Comparison of ENCODE assay signal across 8 mouse cellular contexts in genomic region chr6:142756507-142757333, GRCm38 (mm10). TPM values are rescaled to one million over a fixed set of nuclear protein-coding genes. Genes with fewer than 3 reads are reported as not detected.
DNase-seq lines count a peak whose midpoint lies in the region; ATAC-seq and TF ChIP-seq lines count a peak whose summit lies in the region.

Cmas (plus strand) TSS chr6:142756686.

- ATAC-seq in common myeloid progenitor, adult 5-6 weeks (replicated peaks; ENCODE audit: low read depth, poor library complexity, severe bottlenecking): peak; percentile 69
- ATAC-seq in hindbrain, postnatal 0 days: peak; percentile 93

- H3K9ac ChIP-seq in hindbrain, postnatal 0 days (replicated peaks; ENCODE audit: low read length): peak within 1 kb of the TSS; percentile 95

- no peaks in the 10 kb centered on the region for H3K9me3 ChIP-seq in hindbrain, postnatal 0 days (ENCODE audit: low read length)
- H3K9me3 ChIP-seq in megakaryocyte, embryonic 14.5 days: no peaks in the 10 kb centered on the region

- WGBS in hindbrain, postnatal 0 days: under 1% methylated on average over 49 of the region's 68 CpGs

- H3K4me3 ChIP-seq in gastrocnemius, adult 2 months: peak within 1 kb of the TSS; percentile 94
- H3K4me3 ChIP-seq in hindbrain, postnatal 0 days (ENCODE audit: low read length): peak within 1 kb of the TSS; percentile 92
- H3K4me3 ChIP-seq in megakaryocyte, embryonic 14.5 days (replicated peaks): peak within 1 kb of the TSS; percentile 94

- H3K36me3 ChIP-seq in hindbrain, postnatal 0 days (ENCODE audit: insufficient read depth, low read length): peaks cover 12% of the 10 kb centered on the region; the same call in 1 of the 2 replicates
- H3K36me3 ChIP-seq in megakaryocyte, embryonic 14.5 days (replicated peaks; ENCODE audit: low read length): peaks cover 39% of the 10 kb centered on the region

- TF ChIP-seq CTCF in gastrocnemius, adult 2 months (IDR thresholded peaks at IDR 0.05): no peak
- no peak for TF ChIP-seq CTCF in hindbrain, postnatal 0 days (IDR thresholded peaks at IDR 0.05; ENCODE audit: low read depth)

- H3K27me3 ChIP-seq in hindbrain, postnatal 0 days (ENCODE audit: insufficient read depth, low read length): no peaks in the 10 kb centered on the region
- no peaks in the 10 kb centered on the region for H3K27me3 ChIP-seq in megakaryocyte, embryonic 14.5 days (replicated peaks)

- DNase-seq in ZHBTc4 (ENCODE audit: low read depth, low spot score): peak; percentile 94
- DNase-seq in gastrocnemius, adult 2 months: peak; percentile 92
- peak; percentile 95 for DNase-seq in hindbrain, postnatal 0 days (ENCODE audit: low spot score)
- DNase-seq in left cerebral cortex, adult 8-10 months (ENCODE audit: low spot score in 2 of 2): peak; percentile 75 to 92
- peak; percentile 95 to 96 for DNase-seq in right cerebral cortex, postnatal 10 days (ENCODE audit: low spot score in 2 of 2)
- DNase-seq in urinary bladder, postnatal 25 days (ENCODE audit: low spot score): peak; percentile 88

- intact Hi-C loops in gastrocnemius, adult 2 months (cut with DNase I): loop anchor here (5.0 kb wide), 1 partner anchor 369 kb away; the partner anchor contains the start of genes Golt1b and Recql

- no peaks in the 10 kb centered on the region for H3K4me1 ChIP-seq in hindbrain, postnatal 0 days (ENCODE audit: insufficient read depth, low read length)
- H3K4me1 ChIP-seq in megakaryocyte, embryonic 14.5 days: peaks cover 83% of the 10 kb centered on the region

- peak within 1 kb of the TSS; percentile 91 for H3K4me2 ChIP-seq in hindbrain, postnatal 0 days (ENCODE audit: low read depth, low read length)

- peak within 1 kb of the TSS; percentile 87 for H3K27ac ChIP-seq in gastrocnemius, adult 2 months
- peak within 1 kb of the TSS; percentile 90 for H3K27ac ChIP-seq in hindbrain, postnatal 0 days

RNA-seq across cellular contexts. Expression of gene Cmas, which starts in this region (rescaled TPM):
- 82.6 and 83.3 TPM in 2 replicates for total RNA-seq in common myeloid progenitor, adult 5-6 weeks (2017)
- 10 to 100 TPM; 27.5 to 31.6 TPM for total RNA-seq in gastrocnemius, adult 2 months (2021)
- total RNA-seq in hindbrain, postnatal 0 days (2014; rRNA removed): 59.1 and 70.7 TPM in 2 replicates
- 168 and 171 TPM in 2 replicates for polyA plus RNA-seq in hindbrain, postnatal 0 days (2015; fragmentation: Nextera tagmentation; extraction: Ambion mirVana)
- 100 to 1,000 TPM; 104 to 115 (median 109) TPM for total RNA-seq in left cerebral cortex, adult 8-10 months (2022)
- 176 and 211 TPM in 2 replicates for polyA plus RNA-seq in megakaryocyte, embryonic 14.5 days (2012; ENCODE audit: insufficient read depth, low replicate concordance)

Comparison
In these comparisons a context has a peak if more than half of its experiments do, and no peak if none do; other contexts are left out.
1. Peak in every context shown above with its lines: DNase-seq, ATAC-seq, H3K4me3 ChIP-seq and H3K27ac ChIP-seq.